ENCODE assay signal across 15 mouse cellular contexts in the genomic region with DNA sequence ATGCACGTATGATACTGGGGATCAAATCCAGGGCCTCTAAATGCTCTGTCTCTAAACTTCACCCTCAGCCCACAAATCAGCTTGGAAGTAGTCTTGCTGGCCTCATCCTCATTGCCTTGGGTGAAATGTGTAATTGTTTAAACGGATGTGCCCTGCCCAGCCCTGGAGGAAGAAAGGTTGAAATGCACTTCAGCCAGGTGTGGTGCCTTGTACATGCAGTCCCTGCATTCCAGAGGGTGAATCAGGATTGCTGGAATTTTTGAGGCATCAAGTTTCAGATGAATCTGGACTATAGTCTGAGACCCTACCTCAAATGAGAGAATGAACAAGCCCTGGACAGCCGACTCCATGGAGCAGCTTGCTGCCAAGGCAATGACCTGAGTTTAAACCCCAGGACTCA. TPM values are rescaled to one million over a fixed set of nuclear protein-coding genes. Genes with fewer than 3 reads are reported as not detected.
DNase-seq lines count a peak whose midpoint lies in the region; ATAC-seq and TF ChIP-seq lines count a peak whose summit lies in the region.
"Had no signal": no experiment of that assay in that cellular context is flagged by ENCODE, and none has a peak within 500 bp of the region (broad histone marks: within the 10 kb centered on the region; RNA-seq: fewer than 3 reads in every experiment).

No protein-coding gene starts in this region.

- WGBS in embryonic facial prominence, embryonic 10.5 days = 47% methylated on average over 3 of the region's 3 CpGs
- WGBS in limb, embryonic 14.5 days = 39% methylated on average over 3 of the region's 3 CpGs
- 67% methylated on average over 3 of the region's 3 CpGs for WGBS in midbrain, embryonic 11.5 days

- DNase-seq in embryo, embryonic 11 days = peak; percentile 20
- DNase-seq in embryo, embryonic 9.5 days (ENCODE audit: extremely low spot score) = no peak
- peak; percentile 93 for DNase-seq in 3T3-L1 (ENCODE audit: low read depth, low spot score)
- DNase-seq in embryonic facial prominence, embryonic 10.5 days (ENCODE audit: low spot score) = peak; percentile 29
- DNase-seq in limb, embryonic 14.5 days (ENCODE audit: low spot score) = no peak
- no peak for DNase-seq in thymus, postnatal 10 days (ENCODE audit: low spot score in 2 of 2)
- DNase-seq in midbrain, embryonic 11.5 days (ENCODE audit: low spot score, missing footprints) = no peak
- no peak for DNase-seq in kidney, postnatal 10 days
- DNase-seq: cerebellum, adult 8-10 months; forebrain, postnatal 0 days; heart, postnatal 10 days; liver; lung, postnatal 4 days had no signal

- no peak overlapping the region for H3K9ac ChIP-seq in limb, embryonic 14.5 days (ENCODE audit: low read depth, low read length, severe bottlenecking)
- no peak overlapping the region for H3K9ac ChIP-seq in midbrain, embryonic 11.5 days (ENCODE audit: low read length)
- H3K9ac ChIP-seq: forebrain, postnatal 0 days had no signal

- no peak for ATAC-seq in limb, embryonic 14.5 days (ENCODE audit: low FRiP score, low read depth)
- ATAC-seq in midbrain, embryonic 11.5 days (ENCODE audit: low FRiP score) = no peak
- ATAC-seq: forebrain, postnatal 0 days; midbrain, embryonic 16.5 days had no signal

- H3K4me3 ChIP-seq in embryonic facial prominence, embryonic 10.5 days = no peak overlapping the region
- H3K4me3 ChIP-seq in limb, embryonic 14.5 days (replicated peaks; ENCODE audit: low read length) = no peak overlapping the region
- no peak overlapping the region for H3K4me3 ChIP-seq in midbrain, embryonic 11.5 days (ENCODE audit: low read depth, low read length)

- H3K4me1 ChIP-seq in embryonic facial prominence, embryonic 10.5 days = peaks cover 30% of the 10 kb centered on the region
- H3K4me1 ChIP-seq in limb, embryonic 14.5 days (ENCODE audit: control insufficient read depth, insufficient read depth, low read length) = peaks cover 25% of the 10 kb centered on the region; the same call in 1 of the 2 replicates
- peaks cover 9% of the 10 kb centered on the region for H3K4me1 ChIP-seq in midbrain, embryonic 11.5 days (ENCODE audit: control insufficient read depth, insufficient read depth, low read length)

- H3K36me3 ChIP-seq in embryonic facial prominence, embryonic 10.5 days (replicated peaks) = no peaks in the 10 kb centered on the region
- H3K36me3 ChIP-seq in limb, embryonic 14.5 days (ENCODE audit: control insufficient read depth, insufficient read depth, low read length) = no peaks in the 10 kb centered on the region
- no peaks in the 10 kb centered on the region for H3K36me3 ChIP-seq in midbrain, embryonic 11.5 days (ENCODE audit: control insufficient read depth, insufficient read depth, low read length)

- H3K4me2 ChIP-seq in limb, embryonic 14.5 days (replicated peaks; ENCODE audit: low read depth, low read length, severe bottlenecking) = no peak overlapping the region
- no peak overlapping the region for H3K4me2 ChIP-seq in midbrain, embryonic 11.5 days

- H3K9me3 ChIP-seq in embryonic facial prominence, embryonic 10.5 days = no peaks in the 10 kb centered on the region
- H3K9me3 ChIP-seq in limb, embryonic 14.5 days (ENCODE audit: control insufficient read depth, low read length) = no peaks in the 10 kb centered on the region
- H3K9me3 ChIP-seq in midbrain, embryonic 11.5 days (ENCODE audit: control insufficient read depth, low read length) = no peaks in the 10 kb centered on the region

- no peak overlapping the region; the same call in 1 of the 2 replicates for H3K27ac ChIP-seq in embryonic facial prominence, embryonic 10.5 days (replicated peaks)
- H3K27ac ChIP-seq in limb, embryonic 14.5 days (replicated peaks; ENCODE audit: low read depth, low read length) = 0 out of 2 replicates have a peak overlapping the region, but pooled peaks have one; percentile 5
- H3K27ac ChIP-seq in midbrain, embryonic 11.5 days (ENCODE audit: low read depth, low read length) = no peak overlapping the region

- no peaks in the 10 kb centered on the region for H3K27me3 ChIP-seq in embryonic facial prominence, embryonic 10.5 days (replicated peaks; ENCODE audit: low read depth, poor library complexity, severe bottlenecking)
- no peaks in the 10 kb centered on the region for H3K27me3 ChIP-seq in limb, embryonic 14.5 days (ENCODE audit: control insufficient read depth, insufficient read depth, low read length)
- H3K27me3 ChIP-seq in midbrain, embryonic 11.5 days (ENCODE audit: control insufficient read depth, insufficient read depth, low read length) = no peaks in the 10 kb centered on the region

- TF ChIP-seq POLR2A in limb, embryonic 14.5 days (IDR thresholded peaks at IDR 0.05; ENCODE audit: borderline replicate concordance, extremely low read depth, insufficient read depth, insufficient read length) = no peak

RNA-seq across cellular contexts. Expression of a gene that starts 10.0 kb away (rescaled TPM):
- 0.05 TPM in 1 of 2 replicates, not detected in the other for polyA plus RNA-seq in embryonic facial prominence, embryonic 10.5 days (2016; fragmentation: Nextera tagmentation; extraction: Ambion mirVana)
- 0.01 and 0.03 TPM in 2 replicates for polyA plus RNA-seq in limb, embryonic 14.5 days (2012; rRNA removed)
- 0.04 and 0.06 TPM in 2 replicates for polyA plus RNA-seq in limb, embryonic 14.5 days (2014; fragmentation: Nextera tagmentation; extraction: Ambion mirVana)
- polyA plus RNA-seq in midbrain, embryonic 11.5 days (2014; fragmentation: Nextera tagmentation; extraction: Ambion mirVana) = not detected in 2 replicates
- polyA plus RNA-seq: forebrain, postnatal 0 days; gonadal fat pad, adult 2 months; midbrain, embryonic 16.5 days had no signal

RNA-seq across cellular contexts. Expression of a gene that starts 35.5 kb away (rescaled TPM):
- polyA plus RNA-seq in embryonic facial prominence, embryonic 10.5 days (2016; fragmentation: Nextera tagmentation; extraction: Ambion mirVana) = 180 and 196 TPM in 2 replicates
- 101 and 108 TPM in 2 replicates for polyA plus RNA-seq in limb, embryonic 14.5 days (2012; rRNA removed)
- 197 and 204 TPM in 2 replicates for polyA plus RNA-seq in limb, embryonic 14.5 days (2014; fragmentation: Nextera tagmentation; extraction: Ambion mirVana)
- 221 TPM in 2 replicates for polyA plus RNA-seq in midbrain, embryonic 11.5 days (2014; fragmentation: Nextera tagmentation; extraction: Ambion mirVana)

RNA-seq across cellular contexts. Expression of a gene that starts 58.6 kb away (rescaled TPM):
- polyA plus RNA-seq in embryonic facial prominence, embryonic 10.5 days (2016; fragmentation: Nextera tagmentation; extraction: Ambion mirVana) = 108 and 109 TPM in 2 replicates
- polyA plus RNA-seq in limb, embryonic 14.5 days (2012; rRNA removed) = 67.3 and 83.8 TPM in 2 replicates
- 118 and 119 TPM in 2 replicates for polyA plus RNA-seq in limb, embryonic 14.5 days (2014; fragmentation: Nextera tagmentation; extraction: Ambion mirVana)
- polyA plus RNA-seq in midbrain, embryonic 11.5 days (2014; fragmentation: Nextera tagmentation; extraction: Ambion mirVana) = 131 and 136 TPM in 2 replicates

Comparison
In these comparisons a context has a peak if more than half of its experiments do, and no peak if none do; other contexts are left out.
1. DNase-seq: peak in embryo, embryonic 11 days (single experiment), 3T3-L1 (single experiment) and embryonic facial prominence, embryonic 10.5 days (single experiment); none in embryo, embryonic 9.5 days (single experiment), limb, embryonic 14.5 days (single experiment), thymus, postnatal 10 days (0 of 2), midbrain, embryonic 11.5 days (single experiment) and kidney, postnatal 10 days (single experiment).